Comparison of ENCODE assay signal across 27 mouse cellular contexts in genomic region chr3:106555743-106556250, GRCm38 (mm10). TPM values are rescaled to one million over a fixed set of nuclear protein-coding genes. Genes with fewer than 3 reads are reported as not detected.
DNase-seq lines count a peak whose midpoint lies in the region; ATAC-seq and TF ChIP-seq lines count a peak whose summit lies in the region.
"Had no signal": no experiment of that assay in that cellular context is flagged by ENCODE, and none has a peak within 500 bp of the region (broad histone marks: within the 10 kb centered on the region; RNA-seq: fewer than 3 reads in every experiment).

No protein-coding gene starts in this region.

- H3K27ac ChIP-seq in lung, postnatal 0 days (ENCODE audit: low read length) = no peak overlapping the region
- H3K27ac ChIP-seq: embryonic facial prominence, embryonic 13.5 days; embryonic facial prominence, embryonic 15.5 days; forebrain, embryonic 13.5 days; forebrain, embryonic 15.5 days had no signal

- no peaks in the 10 kb centered on the region for H3K27me3 ChIP-seq in lung, postnatal 0 days (replicated peaks; ENCODE audit: insufficient read depth, low read length)
- H3K27me3 ChIP-seq: CH12.LX; embryonic facial prominence, embryonic 13.5 days; embryonic facial prominence, embryonic 15.5 days; forebrain, embryonic 13.5 days; forebrain, embryonic 15.5 days; Patski had no signal

- peaks cover 4% of the 10 kb centered on the region; the same call in 1 of the 2 replicates for H3K4me1 ChIP-seq in lung, postnatal 0 days (ENCODE audit: insufficient read depth, low read depth, low read length)
- H3K4me1 ChIP-seq in lung, adult 2 months (ENCODE audit: control insufficient read depth, insufficient read depth, low read length) = peaks cover 14% of the 10 kb centered on the region
- H3K4me1 ChIP-seq: embryonic facial prominence, embryonic 13.5 days; embryonic facial prominence, embryonic 15.5 days; forebrain, embryonic 13.5 days had no signal

- no peaks in the 10 kb centered on the region for H3K9me3 ChIP-seq in lung, postnatal 0 days (ENCODE audit: low read length)
- H3K9me3 ChIP-seq: embryonic facial prominence, embryonic 13.5 days; embryonic facial prominence, embryonic 15.5 days; forebrain, embryonic 13.5 days; forebrain, embryonic 15.5 days; G1E had no signal

- TF ChIP-seq CTCF in lung, postnatal 0 days (IDR thresholded peaks at IDR 0.05) = no peak
- TF ChIP-seq CTCF in lung, adult 2 months (IDR thresholded peaks at IDR 0.05; ENCODE audit: insufficient read depth, low read length) = no peak

- no peak overlapping the region for H3K4me3 ChIP-seq in lung, postnatal 0 days (ENCODE audit: low read depth, low read length)
- no peak overlapping the region for H3K4me3 ChIP-seq in lung, adult 2 months (replicated peaks; ENCODE audit: extremely low read depth, low read depth, low read length)
- H3K4me3 ChIP-seq: embryonic facial prominence, embryonic 13.5 days; embryonic facial prominence, embryonic 15.5 days; erythroblast, embryonic 14.5 days; forebrain, embryonic 13.5 days; forebrain, embryonic 15.5 days had no signal

- 69% methylated on average over 3 of the region's 3 CpGs for WGBS in lung, postnatal 0 days
- 62% methylated on average over 3 of the region's 3 CpGs for WGBS in lung, adult 2 months

- DNase-seq in lung, postnatal 0 days (ENCODE audit: low spot score) = peak; percentile 64
- no peak for DNase-seq in lung, postnatal 14 days
- DNase-seq in lung, postnatal 36 days = peak; percentile 31
- DNase-seq in lung, adult 2 months = no peak
- peak; percentile 56 for DNase-seq in gonadal fat pad, adult 2 months (ENCODE audit: low read depth)
- DNase-seq in cerebellum, adult 18-20 months = no peak
- DNase-seq in thymus, postnatal 10 days (ENCODE audit: low spot score in 2 of 2) = no peak
- DNase-seq: adrenal gland, adult 8-10 months; adrenal gland, postnatal 14 days; adrenal gland, postnatal 36 days; cerebellum, adult 11-12 months; cerebellum, adult 8-10 months; cerebellum, adult 9-11 months; cerebellum, postnatal 14 days; cerebellum, postnatal 36 days; embryo, embryonic 11 days; forebrain, postnatal 0 days had no signal

- no peak for TF ChIP-seq POLR2A in lung, adult 2 months (IDR thresholded peaks at IDR 0.05; ENCODE audit: borderline replicate concordance, extremely low read depth, low read depth, low read length)

- no peak overlapping the region for H3K9ac ChIP-seq in lung, postnatal 0 days (replicated peaks; ENCODE audit: low read depth)
- H3K9ac ChIP-seq: embryonic facial prominence, embryonic 13.5 days; embryonic facial prominence, embryonic 15.5 days; forebrain, embryonic 13.5 days; forebrain, embryonic 15.5 days; forebrain, postnatal 0 days had no signal

- no peak overlapping the region for H3K4me2 ChIP-seq in lung, postnatal 0 days (replicated peaks; ENCODE audit: low read depth, low read length)
- H3K4me2 ChIP-seq: embryonic facial prominence, embryonic 13.5 days; embryonic facial prominence, embryonic 15.5 days; forebrain, embryonic 13.5 days; forebrain, embryonic 15.5 days had no signal

- peak; percentile 62 for ATAC-seq in lung, postnatal 0 days
- ATAC-seq: activated CD4-positive, CD25-positive, alpha-beta regulatory T cell, adult 4 months; CD4-positive, CD25-positive, alpha-beta regulatory T cell, adult 4 months; forebrain, embryonic 13.5 days; forebrain, embryonic 15.5 days; forebrain, postnatal 0 days; Patski had no signal

- peaks cover 18% of the 10 kb centered on the region for H3K36me3 ChIP-seq in lung, postnatal 0 days (ENCODE audit: insufficient read depth, low read length)

- TF ChIP-seq EP300 in lung, postnatal 0 days (IDR thresholded peaks at IDR 0.05) = no peak

RNA-seq across cellular contexts. Expression of gene Cept1, which starts 8.2 kb away (rescaled TPM):
- polyA plus RNA-seq in lung, postnatal 0 days (2015; fragmentation: Nextera tagmentation; extraction: Ambion mirVana) = 74.1 and 80.4 TPM in 2 replicates
- polyA plus RNA-seq in lung, adult 2 months (2012; rRNA removed) = 15.6 and 25.2 TPM in 2 replicates
- 20.2 and 20.7 TPM in 2 replicates for polyA plus RNA-seq in gonadal fat pad, adult 2 months (2012; rRNA removed)

RNA-seq across cellular contexts. Expression of gene Dram2, which starts 8.2 kb away (rescaled TPM):
- polyA plus RNA-seq in lung, postnatal 0 days (2015; fragmentation: Nextera tagmentation; extraction: Ambion mirVana) = 155 and 168 TPM in 2 replicates
- polyA plus RNA-seq in lung, adult 2 months (2012; rRNA removed) = 43.6 and 65.9 TPM in 2 replicates
- polyA plus RNA-seq in gonadal fat pad, adult 2 months (2012; rRNA removed) = 66.8 and 68.9 TPM in 2 replicates
- polyA plus RNA-seq: erythroblast, embryonic 14.5 days had no signal

Comparison
In these comparisons a context has a peak if more than half of its experiments do, and no peak if none do; other contexts are left out.
1. DNase-seq: peak in lung, postnatal 0 days (single experiment), lung, postnatal 36 days (single experiment) and gonadal fat pad, adult 2 months (single experiment); none in lung, postnatal 14 days (single experiment), lung, adult 2 months (single experiment), cerebellum, adult 18-20 months (0 of 2) and thymus, postnatal 10 days (0 of 2).